Mouse (Mus musculus): Measurements from ENCODE around the gene Ush1g.

DNA sequence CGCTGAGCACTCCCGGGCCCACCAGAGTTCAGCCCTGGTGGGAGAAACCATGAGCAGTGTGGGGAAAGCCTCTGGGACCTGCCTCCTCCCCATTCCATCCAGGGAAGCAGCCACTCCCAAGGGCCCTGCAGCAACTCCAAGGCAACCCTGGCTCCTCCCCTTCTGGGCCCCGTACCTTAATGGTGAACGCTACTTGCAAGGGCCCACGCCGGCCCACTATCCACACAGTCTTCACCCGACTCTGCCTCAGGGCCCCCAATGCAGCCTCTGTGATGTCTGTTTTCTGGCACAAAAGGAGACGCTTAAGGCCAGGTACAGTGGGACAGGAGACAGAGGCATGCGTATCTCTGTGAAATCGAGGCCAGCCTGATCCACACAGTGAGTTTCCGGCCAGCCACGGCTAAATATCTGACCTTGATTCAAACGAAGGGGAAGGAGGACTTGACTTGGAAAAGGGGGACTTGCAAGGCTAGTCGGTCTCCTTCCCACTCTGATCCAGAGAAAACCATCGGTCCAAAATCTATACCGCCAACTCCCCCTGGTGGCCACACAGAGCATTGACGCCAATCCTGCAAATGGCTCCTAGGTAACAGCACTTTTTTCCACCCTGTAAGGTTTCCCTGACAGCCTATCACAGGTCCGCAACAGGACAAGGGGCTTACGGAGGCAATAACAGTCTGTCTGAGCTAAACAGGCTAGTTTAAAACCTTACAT is 51.5 kb downstream of the Ush1g start:
- TF ChIP-seq POLR2A (IDR thresholded peaks at IDR 0.05; ENCODE audit: insufficient read depth, low read length) = no peak
- TF ChIP-seq EP300 (IDR thresholded peaks at IDR 0.05; ENCODE audit: insufficient read depth, low read depth, low read length) = no peak

All from ES-Bruce4 (cell line).